ENCODE assay signal across 12 mouse cellular contexts in genomic region chr11:84028271-84029028, GRCm38 (mm10). TPM values are rescaled to one million over a fixed set of nuclear protein-coding genes. Genes with fewer than 3 reads are reported as not detected.
DNase-seq lines count a peak whose midpoint lies in the region; ATAC-seq and TF ChIP-seq lines count a peak whose summit lies in the region.
"Had no signal": no experiment of that assay in that cellular context is flagged by ENCODE, and none has a peak within 500 bp of the region (broad histone marks: within the 10 kb centered on the region; RNA-seq: fewer than 3 reads in every experiment).

No protein-coding gene starts in this region.

- TF ChIP-seq CTCF in lung, embryonic 14.5 days (IDR thresholded peaks at IDR 0.05; ENCODE audit: low read depth) = peak; percentile 20; the same call in 1 of the 2 replicates

- H3K4me3 ChIP-seq in forebrain, embryonic 14.5 days (ENCODE audit: low read depth, low read length) = no peak overlapping the region
- no peak overlapping the region for H3K4me3 ChIP-seq in forebrain, embryonic 11.5 days (ENCODE audit: low read depth, low read length)
- no peak overlapping the region for H3K4me3 ChIP-seq in lung, embryonic 14.5 days (ENCODE audit: low read depth, low read length)
- no peak overlapping the region for H3K4me3 ChIP-seq in hindbrain, embryonic 10.5 days
- H3K4me3 ChIP-seq: myocyte had no signal

- H3K27me3 ChIP-seq in forebrain, embryonic 14.5 days (replicated peaks; ENCODE audit: control insufficient read depth, insufficient read depth, low read length) = no peaks in the 10 kb centered on the region
- no peaks in the 10 kb centered on the region for H3K27me3 ChIP-seq in forebrain, embryonic 11.5 days (ENCODE audit: control insufficient read depth, insufficient read depth, low read length)
- no peaks in the 10 kb centered on the region for H3K27me3 ChIP-seq in lung, embryonic 14.5 days (ENCODE audit: insufficient read depth, low read length)
- H3K27me3 ChIP-seq in hindbrain, embryonic 10.5 days (ENCODE audit: insufficient read depth, poor library complexity, severe bottlenecking) = no peaks in the 10 kb centered on the region

- H3K9ac ChIP-seq in forebrain, embryonic 14.5 days (ENCODE audit: low read length) = no peak overlapping the region
- H3K9ac ChIP-seq in forebrain, embryonic 11.5 days (ENCODE audit: low read length) = no peak overlapping the region
- H3K9ac ChIP-seq in lung, embryonic 14.5 days = no peak overlapping the region
- H3K9ac ChIP-seq: liver, embryonic 14.5 days had no signal

- no peak; the same call in 1 of the 2 replicates for ATAC-seq in forebrain, embryonic 14.5 days
- ATAC-seq in forebrain, embryonic 11.5 days (replicated peaks; ENCODE audit: low FRiP score) = no peak
- peak; percentile 41; the same call in 1 of the 2 replicates for ATAC-seq in lung, embryonic 14.5 days (ENCODE audit: insufficient read depth)

- peak; percentile 72 for DNase-seq in forebrain, embryonic 14.5 days (ENCODE audit: low spot score)
- no peak for DNase-seq in forebrain, embryonic 11.5 days (ENCODE audit: low spot score)
- peak; percentile 98 for DNase-seq in adipocyte (ENCODE audit: low spot score)
- DNase-seq in heart, adult 9 months (ENCODE audit: low spot score in 2 of 2) = peak; percentile 78 to 84
- peak; percentile 73 for DNase-seq in lung, embryonic 14.5 days
- DNase-seq in MN1 (ENCODE audit: low spot score) = no peak
- no peak for DNase-seq in thymus, postnatal 0 days (ENCODE audit: low spot score)
- DNase-seq in hindbrain, embryonic 10.5 days (ENCODE audit: low spot score) = no peak
- DNase-seq: cerebellum, postnatal 36 days; right cerebral cortex, postnatal 25 days had no signal

- no peaks in the 10 kb centered on the region for H3K4me1 ChIP-seq in forebrain, embryonic 14.5 days (ENCODE audit: control insufficient read depth, insufficient read depth, low read length)
- H3K4me1 ChIP-seq in forebrain, embryonic 11.5 days (replicated peaks; ENCODE audit: control insufficient read depth, insufficient read depth, low read length) = no peaks in the 10 kb centered on the region
- H3K4me1 ChIP-seq in lung, embryonic 14.5 days (ENCODE audit: insufficient read depth) = no peaks in the 10 kb centered on the region
- H3K4me1 ChIP-seq in hindbrain, embryonic 10.5 days (replicated peaks) = no peaks in the 10 kb centered on the region

- no peak overlapping the region for H3K4me2 ChIP-seq in forebrain, embryonic 14.5 days (ENCODE audit: low read length)
- H3K4me2 ChIP-seq in forebrain, embryonic 11.5 days (ENCODE audit: low read depth, low read length, severe bottlenecking) = no peak overlapping the region
- no peak overlapping the region for H3K4me2 ChIP-seq in lung, embryonic 14.5 days

- peak overlapping the region; percentile 41; the same call in 1 of the 2 replicates for H3K27ac ChIP-seq in forebrain, embryonic 14.5 days (ENCODE audit: low read depth, low read length)
- no peak overlapping the region for H3K27ac ChIP-seq in forebrain, embryonic 11.5 days (ENCODE audit: low read depth, low read length)
- no peak overlapping the region for H3K27ac ChIP-seq in lung, embryonic 14.5 days (ENCODE audit: low read depth)
- H3K27ac ChIP-seq in hindbrain, embryonic 10.5 days = no peak overlapping the region
- H3K27ac ChIP-seq: liver, embryonic 14.5 days had no signal

- H3K9me3 ChIP-seq in forebrain, embryonic 14.5 days (replicated peaks; ENCODE audit: control insufficient read depth, low read length) = no peaks in the 10 kb centered on the region
- no peaks in the 10 kb centered on the region for H3K9me3 ChIP-seq in forebrain, embryonic 11.5 days (ENCODE audit: control insufficient read depth, low read length)
- H3K9me3 ChIP-seq in lung, embryonic 14.5 days (ENCODE audit: low read depth, low read length) = no peaks in the 10 kb centered on the region
- no peaks in the 10 kb centered on the region for H3K9me3 ChIP-seq in hindbrain, embryonic 10.5 days

- H3K36me3 ChIP-seq in forebrain, embryonic 14.5 days (ENCODE audit: control insufficient read depth, insufficient read depth, low read length) = peaks cover 89% of the 10 kb centered on the region
- peaks cover 10% of the 10 kb centered on the region for H3K36me3 ChIP-seq in forebrain, embryonic 11.5 days (ENCODE audit: control insufficient read depth, insufficient read depth, low read length)
- peaks cover 30% of the 10 kb centered on the region for H3K36me3 ChIP-seq in lung, embryonic 14.5 days (ENCODE audit: insufficient read depth)
- H3K36me3 ChIP-seq in hindbrain, embryonic 10.5 days = peaks cover 95% of the 10 kb centered on the region

- 82% methylated on average over 9 of the region's 9 CpGs for WGBS in forebrain, embryonic 14.5 days
- WGBS in forebrain, embryonic 11.5 days = 90% methylated on average over 9 of the region's 9 CpGs
- 46% methylated on average over 9 of the region's 9 CpGs for WGBS in lung, embryonic 14.5 days
- WGBS in hindbrain, embryonic 10.5 days = 88% methylated on average over 9 of the region's 9 CpGs

RNA-seq across cellular contexts. Expression of gene Dusp14, which starts 40.6 kb away (rescaled TPM):
- polyA plus RNA-seq in forebrain, embryonic 14.5 days (2014; fragmentation: Nextera tagmentation; extraction: Ambion mirVana) = 33.3 and 45.7 TPM in 2 replicates
- polyA plus RNA-seq in forebrain, embryonic 11.5 days (2014; fragmentation: Nextera tagmentation; extraction: Ambion mirVana) = 12.8 and 17.8 TPM in 2 replicates
- polyA plus RNA-seq in lung, embryonic 14.5 days (2014; fragmentation: Nextera tagmentation; extraction: Ambion mirVana) = 15.7 and 17.7 TPM in 2 replicates
- 12.8 and 13.6 TPM in 2 replicates for polyA plus RNA-seq in thymus, postnatal 0 days (2015; fragmentation: Nextera tagmentation; extraction: Ambion mirVana)
- 11.0 and 13.3 TPM in 2 replicates for polyA plus RNA-seq in hindbrain, embryonic 10.5 days (2016; fragmentation: Nextera tagmentation; extraction: Ambion mirVana)

Comparison
In these comparisons a context has a peak if more than half of its experiments do, and no peak if none do; other contexts are left out.
1. DNase-seq: peak in forebrain, embryonic 14.5 days (single experiment), adipocyte (single experiment), heart, adult 9 months (2 of 2) and lung, embryonic 14.5 days (single experiment); none in forebrain, embryonic 11.5 days (single experiment), MN1 (single experiment), thymus, postnatal 0 days (single experiment) and hindbrain, embryonic 10.5 days (single experiment).